Mouse (Mus musculus) urinary bladder, postnatal 36 days (tissue): ENCODE measurements around the gene Gm3164.
"Not testable (repeated sequence)": the region's sequence is repeated elsewhere in the genome, so short reads cannot be mapped to it uniquely, and the experiment has no call there.

Source experiments
- DNase-seq, 2 experiments: peaks; one replicate each; pipeline ENCODE4 v3.0.0; 2022; ENCODE audit warnings: low spot score in 2 of 2, mixed read lengths in 1 of 2

Gene Gm3164

GRCm38 (mm10) chr14:4414965-4415835 lies at the start of gene Gm3164:
Gene Gm3164 (plus strand): TSS chr14:4415448.
- DNase-seq: peak in 1 of 2 experiments; percentile 52

GRCm38 (mm10) chr14:4368991-4369390 lies 46.3 kb upstream of the Gm3164 start:
- DNase-seq: not testable (repeated sequence)

GRCm38 (mm10) chr14:4369691-4370090 lies 45.6 kb upstream of the Gm3164 start:
- not testable (repeated sequence) for DNase-seq

GRCm38 (mm10) chr14:4377871-4378270 lies 37.4 kb upstream of the Gm3164 start:
- not testable (repeated sequence) for DNase-seq

- DNase-seq: not testable (repeated sequence)
These were observed 29.6 kb upstream of the Gm3164 start for GRCm38 (mm10) chr14:4385606-4386005.

- DNase-seq: not testable (repeated sequence)
These were observed 22.3 kb upstream of the Gm3164 start for GRCm38 (mm10) chr14:4392841-4393530.

GRCm38 (mm10) chr14:4397226-4397625 lies 18.0 kb upstream of the Gm3164 start, which contains the start of gene Gm3159:
Gene Gm3159 (plus strand): TSS chr14:4397526.
- not testable (repeated sequence) for DNase-seq

- not testable (repeated sequence) for DNase-seq
These were observed 16.6 kb upstream of the Gm3164 start for GRCm38 (mm10) chr14:4398624-4399023.

GRCm38 (mm10) chr14:4400115-4400789 lies 15.0 kb upstream of the Gm3164 start:
- DNase-seq: not testable (repeated sequence)

GRCm38 (mm10) chr14:4401245-4401644 lies 14.0 kb upstream of the Gm3164 start:
- not testable (repeated sequence) for DNase-seq

GRCm38 (mm10) chr14:4403840-4404239 lies 11.4 kb upstream of the Gm3164 start:
- not testable (repeated sequence) for DNase-seq

GRCm38 (mm10) chr14:4409939-4410338 lies 5.3 kb upstream of the Gm3164 start:
- DNase-seq: not testable (repeated sequence)

GRCm38 (mm10) chr14:4430692-4431091 lies 15.4 kb downstream of the Gm3164 start, which contains the start of gene Gm3173:
Gene Gm3173 (plus strand): TSS chr14:4430992.
- not testable (repeated sequence) for DNase-seq

- DNase-seq: not testable (repeated sequence)
These were observed 66.2 kb downstream of the Gm3164 start, which contains the start of gene Gm3182 for GRCm38 (mm10) chr14:4481445-4481844. Gene Gm3182 (plus strand): TSS chr14:4481745.
